Mouse (Mus musculus): Measurements from ENCODE around the gene Mtfmt. TPM values are rescaled to one million over a fixed set of nuclear protein-coding genes. Genes with fewer than 3 reads are reported as not detected.

The Mtfmt gene
- 16.7 TPM for polyA plus RNA-seq (2015; fragmentation: Illumina TruSeq; extraction: RNeasy Lipid Tissue Mini Kit (QIAGEN cat#74804); ENCODE audit: low read depth, low replicate concordance)

DNA sequence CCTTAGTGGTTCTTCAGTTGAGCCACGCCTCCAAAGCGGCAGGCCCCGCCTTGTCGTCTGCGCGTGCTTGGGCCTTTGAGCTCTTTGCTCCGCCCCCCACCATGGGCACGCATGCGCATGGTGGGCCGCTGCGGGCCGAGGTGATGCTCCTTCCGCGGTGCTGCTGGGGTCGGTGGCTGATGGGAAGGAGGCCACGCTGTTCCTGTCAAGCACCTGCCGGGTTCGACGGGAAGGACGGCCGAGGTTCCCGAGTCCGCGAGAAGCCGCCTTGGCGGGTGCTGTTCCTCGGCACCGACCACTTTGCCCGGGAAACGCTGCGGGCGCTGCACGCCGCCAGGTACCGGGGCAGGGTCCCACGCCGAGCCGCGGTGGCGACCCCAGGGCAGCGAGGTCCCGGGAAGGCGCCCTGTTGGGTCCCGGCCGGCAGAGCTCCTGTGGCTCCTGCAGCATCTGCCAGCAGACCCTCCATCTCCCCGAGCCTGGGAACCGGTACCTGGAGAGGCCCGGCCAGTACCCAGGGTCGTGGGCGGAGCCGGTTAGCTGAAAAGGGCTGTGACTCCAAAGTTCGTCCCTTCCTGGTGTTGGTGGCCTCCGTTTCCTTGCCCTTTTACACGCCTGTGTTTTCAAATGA, at the start of gene Mtfmt:
Gene Mtfmt (plus strand): TSS at position 112 of the 631 bp plus-strand sequence.

GRCm38 (mm10) chr9:65391613-65391964, 44.0 kb upstream of the Mtfmt start, which contains the start of gene Kbtbd13:
Gene Kbtbd13 (minus strand): TSS chr9:65391652.

GRCm38 (mm10) chr9:65398279-65398678, 37.3 kb upstream of the Mtfmt start, which contains the start of gene Rasl12:
Gene Rasl12 (plus strand): TSS chr9:65398506.

DNA sequence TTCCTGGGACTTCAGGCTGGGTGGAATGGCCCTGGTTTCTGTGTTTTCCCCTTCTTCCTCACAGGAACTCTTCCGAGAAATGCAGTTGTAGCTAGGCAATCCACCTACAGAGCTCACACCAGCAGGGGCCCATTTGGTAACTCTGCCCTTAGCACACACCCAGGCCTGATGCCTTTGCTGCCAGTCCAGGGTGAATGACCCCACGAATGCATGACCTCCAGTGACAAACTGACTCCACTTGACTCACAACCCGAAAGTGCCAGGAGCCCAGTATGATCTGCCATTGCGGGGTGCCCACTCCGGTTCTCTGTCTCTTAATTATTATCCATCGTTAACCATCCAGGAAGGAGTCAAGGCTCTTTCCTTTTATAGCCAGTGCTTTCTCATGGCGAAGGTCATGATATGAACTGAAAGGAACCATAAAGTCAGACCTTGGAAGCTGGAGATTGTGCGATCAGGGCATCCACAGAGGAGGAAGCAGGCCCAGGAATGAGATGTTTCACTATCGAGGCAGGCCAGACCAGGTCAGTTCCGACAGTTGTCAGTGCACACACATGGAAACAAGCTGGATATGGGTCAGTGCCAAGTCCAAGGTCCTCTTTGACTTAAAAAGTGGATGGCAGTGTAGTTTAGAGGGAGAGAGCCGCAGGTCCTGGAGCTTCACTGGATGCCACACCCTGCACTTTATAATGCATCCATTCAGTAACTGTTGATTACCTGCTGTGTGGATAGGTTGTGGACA, 12.7 kb upstream of the Mtfmt start, which contains the start of gene Slc51b:
Gene Slc51b (minus strand): TSS at position 196 of the 742 bp plus-strand sequence.

GRCm38 (mm10) chr9:65460732-65461442, 25.3 kb downstream of the Mtfmt start, which contains the start of gene Spg21:
Gene Spg21 (plus strand): TSS chr9:65460947.

Other genes starting within 250 kb of the Mtfmt start
- gene Parp16, start 240.4 kb upstream of the Mtfmt start, polyA plus RNA-seq (2015; fragmentation: Illumina TruSeq; extraction: RNeasy Lipid Tissue Mini Kit (QIAGEN cat#74804); ENCODE audit: low read depth, low replicate concordance): 2.6 TPM
- gene Cilp, start 170.6 kb upstream of the Mtfmt start, polyA plus RNA-seq (2015; fragmentation: Illumina TruSeq; extraction: RNeasy Lipid Tissue Mini Kit (QIAGEN cat#74804); ENCODE audit: low read depth, low replicate concordance): not detected
- 27.0 TPM for gene Clpx, start 141.5 kb upstream of the Mtfmt start, polyA plus RNA-seq (2015; fragmentation: Illumina TruSeq; extraction: RNeasy Lipid Tissue Mini Kit (QIAGEN cat#74804); ENCODE audit: low read depth, low replicate concordance)
- gene Pdcd7, start 89.7 kb upstream of the Mtfmt start, polyA plus RNA-seq (2015; fragmentation: Illumina TruSeq; extraction: RNeasy Lipid Tissue Mini Kit (QIAGEN cat#74804); ENCODE audit: low read depth, low replicate concordance): 21.8 TPM
- 7.9 TPM for gene Ubap1l, start 74.7 kb upstream of the Mtfmt start, polyA plus RNA-seq (2015; fragmentation: Illumina TruSeq; extraction: RNeasy Lipid Tissue Mini Kit (QIAGEN cat#74804); ENCODE audit: low read depth, low replicate concordance)
- gene Kbtbd13, start 44.1 kb upstream of the Mtfmt start, polyA plus RNA-seq (2015; fragmentation: Illumina TruSeq; extraction: RNeasy Lipid Tissue Mini Kit (QIAGEN cat#74804); ENCODE audit: low read depth, low replicate concordance): 0.19 TPM
- gene Rasl12, start 37.3 kb upstream of the Mtfmt start, polyA plus RNA-seq (2015; fragmentation: Illumina TruSeq; extraction: RNeasy Lipid Tissue Mini Kit (QIAGEN cat#74804); ENCODE audit: low read depth, low replicate concordance): 4.6 TPM
- not detected for gene Slc51b, start 12.8 kb upstream of the Mtfmt start, polyA plus RNA-seq (2015; fragmentation: Illumina TruSeq; extraction: RNeasy Lipid Tissue Mini Kit (QIAGEN cat#74804); ENCODE audit: low read depth, low replicate concordance)
- gene Spg21, start 25.2 kb downstream of the Mtfmt start, polyA plus RNA-seq (2015; fragmentation: Illumina TruSeq; extraction: RNeasy Lipid Tissue Mini Kit (QIAGEN cat#74804); ENCODE audit: low read depth, low replicate concordance): 34.6 TPM
- gene Ankdd1a, start 84.4 kb downstream of the Mtfmt start, polyA plus RNA-seq (2015; fragmentation: Illumina TruSeq; extraction: RNeasy Lipid Tissue Mini Kit (QIAGEN cat#74804); ENCODE audit: low read depth, low replicate concordance): 1.2 TPM
- gene Plekho2, start 144.3 kb downstream of the Mtfmt start, polyA plus RNA-seq (2015; fragmentation: Illumina TruSeq; extraction: RNeasy Lipid Tissue Mini Kit (QIAGEN cat#74804); ENCODE audit: low read depth, low replicate concordance): 11.7 TPM
- not detected for gene Pif1, start 151.4 kb downstream of the Mtfmt start, polyA plus RNA-seq (2015; fragmentation: Illumina TruSeq; extraction: RNeasy Lipid Tissue Mini Kit (QIAGEN cat#74804); ENCODE audit: low read depth, low replicate concordance)
- gene Rbpms2, start 193.9 kb downstream of the Mtfmt start, polyA plus RNA-seq (2015; fragmentation: Illumina TruSeq; extraction: RNeasy Lipid Tissue Mini Kit (QIAGEN cat#74804); ENCODE audit: low read depth, low replicate concordance): 2.8 TPM
- gene Oaz2, start 232.2 kb downstream of the Mtfmt start, polyA plus RNA-seq (2015; fragmentation: Illumina TruSeq; extraction: RNeasy Lipid Tissue Mini Kit (QIAGEN cat#74804); ENCODE audit: low read depth, low replicate concordance): 285 TPM

Measured in brain, adult 10 weeks (tissue).